Mouse (Mus musculus): ENCODE data around the gene Krtap4-8. TPM values are rescaled to one million over a fixed set of nuclear protein-coding genes. Genes with fewer than 3 reads are reported as not detected.
"Not testable (repeated sequence)": the region's sequence is repeated elsewhere in the genome, so short reads cannot be mapped to it uniquely, and the experiment has no call there.

Krtap4-8 gene
- polyA plus RNA-seq (2012; rRNA removed) = not detected in 2 replicates

- Histone ChIP-seq H3K4me3 (replicated peaks; ENCODE audit: extremely low read depth, low read depth, low read length) (no peak within 1 kb of the TSS), H3K4me1 (ENCODE audit: control insufficient read depth, insufficient read depth, low read length) (no peaks in the 10 kb centered on the region)
- 90% methylated on average over 2 of the region's 2 CpGs for WGBS
- DNase-seq = no peak
- TF ChIP-seq POLR2A (IDR thresholded peaks at IDR 0.05; ENCODE audit: borderline replicate concordance, extremely low read depth, low read depth, low read length) = no peak
- TF ChIP-seq CTCF (IDR thresholded peaks at IDR 0.05; ENCODE audit: insufficient read depth, low read length) = no peak
Observed at GRCm38 (mm10) chr11:99780604-99781003, at the start of gene Krtap4-8. Gene Krtap4-8, minus strand, starts transcription at chr11:99780704.

- WGBS = 79% methylated on average over 2 of the region's 2 CpGs
- DNase-seq; H3K4me3 ChIP-seq (replicated peaks; ENCODE audit: extremely low read depth, low read depth, low read length); H3K4me1 ChIP-seq (ENCODE audit: control insufficient read depth, insufficient read depth, low read length): not testable (repeated sequence)
Observed at GRCm38 (mm10) chr11:99815566-99815965, 35.1 kb upstream of the Krtap4-8 start, which contains the start of gene Gm11564. Gene Gm11564, minus strand, starts transcription at chr11:99815666.

- DNase-seq; H3K4me1 ChIP-seq (ENCODE audit: control insufficient read depth, insufficient read depth, low read length); H3K4me3 ChIP-seq (replicated peaks; ENCODE audit: extremely low read depth, low read depth, low read length): not testable (repeated sequence)
Observed at GRCm38 (mm10) chr11:99809792-99810191, 29.3 kb upstream of the Krtap4-8 start, which contains the start of gene Krtap4-13. Gene Krtap4-13, minus strand, starts transcription at chr11:99809892.

GRCm38 (mm10) chr11:99804346-99804745, 23.8 kb upstream of the Krtap4-8 start, which contains the start of gene Gm11554:
Gene Gm11554, minus strand, starts transcription at chr11:99804446.
- not testable (repeated sequence) for DNase-seq; H3K4me3 ChIP-seq (replicated peaks; ENCODE audit: extremely low read depth, low read depth, low read length); H3K4me1 ChIP-seq (ENCODE audit: control insufficient read depth, insufficient read depth, low read length)
- no CpG with 5 or more reads among the region's 1 CpGs for WGBS

GRCm38 (mm10) chr11:99798832-99799231, 18.3 kb upstream of the Krtap4-8 start, which contains the start of gene Gm11569:
Gene Gm11569, minus strand, starts transcription at chr11:99798932.
- not testable (repeated sequence) for H3K4me3 ChIP-seq (replicated peaks; ENCODE audit: extremely low read depth, low read depth, low read length); DNase-seq; H3K4me1 ChIP-seq (ENCODE audit: control insufficient read depth, insufficient read depth, low read length)
- whole genome bisulfite sequencing = no CpG with 5 or more reads among the region's 1 CpGs

GRCm38 (mm10) chr11:99793367-99793766, 12.9 kb upstream of the Krtap4-8 start, which contains the start of gene Gm11596:
Gene Gm11596, minus strand, starts transcription at chr11:99793467.
- 62% methylated on average over 2 of the region's 2 CpGs for WGBS
- TF ChIP-seq POLR2A (IDR thresholded peaks at IDR 0.05; ENCODE audit: borderline replicate concordance, extremely low read depth, low read depth, low read length) = no peak
- no peak for TF ChIP-seq CTCF (IDR thresholded peaks at IDR 0.05; ENCODE audit: insufficient read depth, low read length)
- no peak within 1 kb of the TSS for H3K4me3 ChIP-seq (replicated peaks; ENCODE audit: extremely low read depth, low read depth, low read length)
- no peaks in the 10 kb centered on the region for H3K4me1 ChIP-seq (ENCODE audit: control insufficient read depth, insufficient read depth, low read length)
- DNase-seq = no peak

- not testable (repeated sequence) for H3K4me3 ChIP-seq (replicated peaks; ENCODE audit: extremely low read depth, low read depth, low read length); H3K4me1 ChIP-seq (ENCODE audit: control insufficient read depth, insufficient read depth, low read length); DNase-seq
Observed at GRCm38 (mm10) chr11:99784900-99785299, 4.4 kb upstream of the Krtap4-8 start, which contains the start of gene Krtap4-9. Gene Krtap4-9, plus strand, starts transcription at chr11:99785200.

GRCm38 (mm10) chr11:99778401-99778800, 2.1 kb downstream of the Krtap4-8 start:
- TF ChIP-seq POLR2A (IDR thresholded peaks at IDR 0.05; ENCODE audit: borderline replicate concordance, extremely low read depth, low read depth, low read length) (no peak), CTCF (IDR thresholded peaks at IDR 0.05; ENCODE audit: insufficient read depth, low read length) (no peak)
- 69% methylated on average over 7 of the region's 7 CpGs for WGBS
- no peak for DNase-seq
- H3K4me1 ChIP-seq (ENCODE audit: control insufficient read depth, insufficient read depth, low read length) = no peaks in the 10 kb centered on the region
- H3K4me3 ChIP-seq (replicated peaks; ENCODE audit: extremely low read depth, low read depth, low read length) = no peak overlapping the region

- H3K4me1 ChIP-seq (ENCODE audit: control insufficient read depth, insufficient read depth, low read length); DNase-seq; H3K4me3 ChIP-seq (replicated peaks; ENCODE audit: extremely low read depth, low read depth, low read length): not testable (repeated sequence)
Observed at GRCm38 (mm10) chr11:99772813-99773212, 7.7 kb downstream of the Krtap4-8 start, which contains the start of gene Gm11595. Gene Gm11595, minus strand, starts transcription at chr11:99772913.

GRCm38 (mm10) chr11:99768410-99768809, 12.1 kb downstream of the Krtap4-8 start:
- TF ChIP-seq POLR2A (IDR thresholded peaks at IDR 0.05; ENCODE audit: borderline replicate concordance, extremely low read depth, low read depth, low read length) = no peak
- no peak for TF ChIP-seq CTCF (IDR thresholded peaks at IDR 0.05; ENCODE audit: insufficient read depth, low read length)
- 74% methylated on average over 2 of the region's 2 CpGs for WGBS
- H3K4me1 ChIP-seq (ENCODE audit: control insufficient read depth, insufficient read depth, low read length) = no peaks in the 10 kb centered on the region
- H3K4me3 ChIP-seq (replicated peaks; ENCODE audit: extremely low read depth, low read depth, low read length) = no peak overlapping the region
- no peak for DNase-seq

- H3K4me3 ChIP-seq (replicated peaks; ENCODE audit: extremely low read depth, low read depth, low read length) = no peak overlapping the region
- no peak for DNase-seq
- 88% methylated on average over 1 of the region's 1 CpGs for WGBS
- peaks cover 2% of the 10 kb centered on the region; the same call in 1 of the 2 replicates for H3K4me1 ChIP-seq (ENCODE audit: control insufficient read depth, insufficient read depth, low read length)
- TF ChIP-seq POLR2A (IDR thresholded peaks at IDR 0.05; ENCODE audit: borderline replicate concordance, extremely low read depth, low read depth, low read length) (no peak), CTCF (IDR thresholded peaks at IDR 0.05; ENCODE audit: insufficient read depth, low read length) (no peak)
Observed at GRCm38 (mm10) chr11:99758877-99759276, 21.6 kb downstream of the Krtap4-8 start.

All from lung, adult 2 months (tissue).